Mouse (Mus musculus): Measurements from ENCODE around the gene Ccdc59.

The Ccdc59 gene

GRCm38 (mm10) chr10:105840928-105841888, at the start of gene Ccdc59, which contains the start of gene Mettl25:
Ccdc59 (plus strand) TSS chr10:105841067.
Mettl25 (minus strand) TSS chr10:105841380.
- peak; percentile 91 for DNase-seq (ENCODE audit: low spot score)

GRCm38 (mm10) chr10:105793776-105794552, 46.9 kb upstream of the Ccdc59 start:
- DNase-seq (ENCODE audit: low spot score): no peak

GRCm38 (mm10) chr10:105797250-105797924, 43.5 kb upstream of the Ccdc59 start:
- no peak for DNase-seq (ENCODE audit: low spot score)

- no peak for DNase-seq (ENCODE audit: low spot score)
These were observed 39.7 kb upstream of the Ccdc59 start for GRCm38 (mm10) chr10:105801147-105801546.

GRCm38 (mm10) chr10:105802132-105802531, 38.7 kb upstream of the Ccdc59 start:
- DNase-seq (ENCODE audit: low spot score): peak; percentile 1

- DNase-seq (ENCODE audit: low spot score): no peak
These were observed 37.4 kb upstream of the Ccdc59 start for GRCm38 (mm10) chr10:105803461-105803860.

- no peak for DNase-seq (ENCODE audit: low spot score)
These were observed 34.4 kb upstream of the Ccdc59 start for GRCm38 (mm10) chr10:105806259-105807010.

GRCm38 (mm10) chr10:105834627-105835228, 6.1 kb upstream of the Ccdc59 start:
- peak; percentile 42 for DNase-seq (ENCODE audit: low spot score)

GRCm38 (mm10) chr10:105842574-105842973, 1.7 kb downstream of the Ccdc59 start:
- DNase-seq (ENCODE audit: low spot score): no peak

GRCm38 (mm10) chr10:105850286-105850685, 9.4 kb downstream of the Ccdc59 start:
- no peak for DNase-seq (ENCODE audit: low spot score)

- no peak for DNase-seq (ENCODE audit: low spot score)
These were observed 10.3 kb downstream of the Ccdc59 start for GRCm38 (mm10) chr10:105851136-105851535.

- DNase-seq (ENCODE audit: low spot score): no peak
These were observed 26.4 kb downstream of the Ccdc59 start for GRCm38 (mm10) chr10:105867312-105867711.

All from c-Kit-positive CD71-positive TER-119-positive erythroid progenitor cells, embryonic 14.5 days (primary cell).